ENCODE assay signal across 24 mouse cellular contexts in the genomic region with DNA sequence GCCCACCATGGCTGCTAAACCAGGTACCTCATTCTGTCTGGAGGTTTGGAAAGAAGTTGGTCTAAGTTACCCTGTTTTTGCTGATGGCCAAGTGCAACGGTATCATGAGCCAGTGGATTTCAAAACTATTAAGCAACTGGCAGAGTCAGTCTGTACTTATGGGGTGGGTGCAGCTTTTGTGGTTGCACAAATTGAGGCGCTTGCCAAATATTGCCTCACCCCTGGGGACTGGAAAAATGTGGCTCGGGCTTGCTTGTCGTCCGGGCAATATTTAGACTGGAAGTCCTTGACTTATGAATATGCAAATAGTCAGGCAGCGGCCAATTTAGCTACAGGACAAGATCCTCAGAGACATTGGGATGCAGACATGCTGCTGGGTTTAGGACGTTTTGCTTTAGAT.
DNase-seq lines count a peak whose midpoint lies in the region; ATAC-seq lines count a peak whose summit lies in the region.
"Had no signal": no experiment of that assay in that cellular context is flagged by ENCODE, and none has a peak within 500 bp of the region (broad histone marks: within the 10 kb centered on the region; RNA-seq: fewer than 3 reads in every experiment).

No protein-coding gene starts in this region.

- no peak overlapping the region for H3K4me3 ChIP-seq in forebrain, embryonic 11.5 days (ENCODE audit: low read depth, low read length)
- H3K4me3 ChIP-seq: forebrain, embryonic 12.5 days; heart, adult 2 months; heart, embryonic 13.5 days; hindbrain, embryonic 13.5 days; limb, embryonic 12.5 days; lung, embryonic 15.5 days had no signal

- H3K4me2 ChIP-seq in forebrain, embryonic 11.5 days (ENCODE audit: low read depth, low read length, severe bottlenecking): no peak overlapping the region
- H3K4me2 ChIP-seq: forebrain, embryonic 12.5 days; heart, embryonic 13.5 days; hindbrain, embryonic 13.5 days; limb, embryonic 12.5 days; lung, embryonic 15.5 days had no signal

- no peak overlapping the region for H3K27ac ChIP-seq in forebrain, embryonic 11.5 days (ENCODE audit: low read depth, low read length)
- H3K27ac ChIP-seq: forebrain, embryonic 12.5 days; heart, adult 2 months; heart, embryonic 13.5 days; hindbrain, embryonic 13.5 days; kidney, postnatal 0 days; limb, embryonic 12.5 days; liver, embryonic 14.5 days; lung, embryonic 15.5 days; stomach, postnatal 0 days had no signal

- no peaks in the 10 kb centered on the region for H3K36me3 ChIP-seq in forebrain, embryonic 11.5 days (ENCODE audit: control insufficient read depth, insufficient read depth, low read length)
- H3K36me3 ChIP-seq: forebrain, embryonic 12.5 days; heart, embryonic 13.5 days; hindbrain, embryonic 13.5 days; limb, embryonic 12.5 days; lung, embryonic 15.5 days had no signal

- peak; percentile 1 for DNase-seq in kidney, adult 11 months
- DNase-seq in kidney, postnatal 25 days: no peak
- DNase-seq in 416B (ENCODE audit: low read depth) (peak; percentile 47), adipocyte (ENCODE audit: low spot score) (peak; percentile 56)
- peak; percentile 63 for DNase-seq in gonadal fat pad, adult 2 months (ENCODE audit: low read depth)
- no peak for DNase-seq in testis, postnatal 10 days (ENCODE audit: low spot score)
- DNase-seq in cerebellum, adult 9-11 months: no peak
- DNase-seq in forebrain, embryonic 11.5 days (ENCODE audit: low spot score): no peak
- DNase-seq: cerebellum, adult 11 months; heart, adult 2 months; heart, postnatal 14 days; kidney, adult 2 months; lung, postnatal 36 days; thymus, postnatal 25 days had no signal

- H3K9me3 ChIP-seq in forebrain, embryonic 11.5 days (ENCODE audit: control insufficient read depth, low read length): no peaks in the 10 kb centered on the region; the same call in 1 of the 2 replicates
- H3K9me3 ChIP-seq: forebrain, embryonic 12.5 days; heart, embryonic 13.5 days; hindbrain, embryonic 13.5 days; lung, embryonic 15.5 days had no signal

- H3K4me1 ChIP-seq in forebrain, embryonic 11.5 days (replicated peaks; ENCODE audit: control insufficient read depth, insufficient read depth, low read length): no peaks in the 10 kb centered on the region
- H3K4me1 ChIP-seq: forebrain, embryonic 12.5 days; heart, embryonic 13.5 days; hindbrain, embryonic 13.5 days; limb, embryonic 12.5 days; lung, embryonic 15.5 days had no signal

- no peak overlapping the region for H3K9ac ChIP-seq in forebrain, embryonic 11.5 days (ENCODE audit: low read length)
- H3K9ac ChIP-seq: forebrain, embryonic 12.5 days; heart, embryonic 13.5 days; hindbrain, embryonic 13.5 days; limb, embryonic 12.5 days; liver, embryonic 14.5 days; lung, embryonic 15.5 days had no signal

- H3K27me3 ChIP-seq in forebrain, embryonic 11.5 days (ENCODE audit: control insufficient read depth, insufficient read depth, low read length): no peaks in the 10 kb centered on the region
- H3K27me3 ChIP-seq: forebrain, embryonic 12.5 days; heart, embryonic 13.5 days; hindbrain, embryonic 13.5 days; limb, embryonic 12.5 days; lung, embryonic 15.5 days had no signal

- no peak for ATAC-seq in forebrain, embryonic 11.5 days (replicated peaks; ENCODE audit: low FRiP score)
- ATAC-seq: inflammation-experienced regulatory T-cells, adult 6 months; midbrain, embryonic 16.5 days had no signal

- WGBS in forebrain, embryonic 11.5 days: 83% methylated on average over 7 of the region's 7 CpGs

Comparison
In these comparisons a context has a peak if more than half of its experiments do, and no peak if none do; other contexts are left out.
1. DNase-seq: peak in kidney, adult 11 months (single experiment), 416B (single experiment), adipocyte (single experiment) and gonadal fat pad, adult 2 months (single experiment); none in kidney, postnatal 25 days (0 of 2), testis, postnatal 10 days (single experiment), cerebellum, adult 9-11 months (single experiment) and forebrain, embryonic 11.5 days (single experiment).